Mouse (Mus musculus): ENCODE measurements at regions not wholly inside any gene's neighbourhood (a gene's known extent, or its start where the extent isn't known, plus 50 kb on each side); places are given as distances from the start of the nearest gene placed in this dataset.

DNA sequence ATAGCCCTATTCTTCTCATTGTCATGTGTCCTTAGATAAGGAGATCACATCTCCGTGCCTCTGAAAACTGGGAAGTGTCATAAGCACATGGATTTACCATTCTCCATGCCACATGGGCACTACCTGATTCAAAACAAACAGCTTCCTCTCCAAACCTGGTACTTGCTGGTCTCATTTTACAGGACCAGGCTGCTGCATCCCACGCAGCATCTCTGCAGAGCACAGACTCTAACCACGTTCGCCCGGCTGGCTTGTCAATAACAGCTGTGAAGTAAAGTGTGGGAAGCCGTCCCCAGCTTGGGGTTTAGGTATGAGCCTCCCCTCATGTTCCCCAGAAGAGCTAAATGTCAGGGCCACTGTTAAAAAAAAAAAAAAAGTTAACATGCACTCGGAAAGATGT lies 53.0 kb upstream of the Ank start:
- no peak for DNase-seq

DNA sequence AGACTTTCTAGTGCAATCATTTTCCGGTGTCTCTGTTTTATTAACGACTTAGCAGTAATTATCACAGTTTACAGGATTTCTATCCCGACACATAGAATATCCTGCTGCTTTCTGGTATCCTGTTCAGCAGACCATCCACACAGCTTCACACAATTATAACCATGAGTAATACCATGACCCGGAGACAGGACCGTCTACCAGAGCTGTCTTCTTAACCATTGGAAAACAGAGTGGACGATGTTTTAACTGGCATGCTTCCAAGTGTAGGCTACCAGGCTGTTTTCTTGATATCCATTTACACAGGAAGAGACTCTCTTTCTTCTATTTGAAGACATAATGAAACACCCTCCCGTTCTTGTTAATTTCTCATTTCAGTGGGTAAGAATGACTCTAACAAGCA lies 51.7 kb upstream of the Ank start:
- DNase-seq = no peak
